11 mouse cellular contexts compared by ENCODE assay signal in the genomic region with DNA sequence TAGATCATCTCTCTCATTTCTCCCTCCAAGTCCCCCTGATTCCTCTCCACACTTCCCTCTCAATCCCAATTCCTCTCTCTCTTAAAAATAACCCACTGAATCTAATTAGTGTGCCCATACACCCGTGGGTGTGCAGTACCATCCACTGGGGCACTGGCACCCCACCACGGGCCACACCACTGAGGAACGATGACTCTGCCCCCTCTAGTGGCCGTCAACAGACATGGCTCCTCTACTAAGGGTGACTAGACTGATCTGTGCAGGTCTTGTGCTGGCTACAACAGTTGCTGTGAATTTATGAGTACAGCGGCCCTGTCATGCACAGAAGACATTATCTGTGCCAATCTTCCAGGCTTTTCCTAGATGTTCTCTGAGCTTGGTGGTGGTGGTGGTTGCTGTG. TPM values are rescaled to one million over a fixed set of nuclear protein-coding genes. Genes with fewer than 3 reads are reported as not detected.
DNase-seq lines count a peak whose midpoint lies in the region; ATAC-seq and TF ChIP-seq lines count a peak whose summit lies in the region.
"Had no signal": no experiment of that assay in that cellular context is flagged by ENCODE, and none has a peak within 500 bp of the region (broad histone marks: within the 10 kb centered on the region; RNA-seq: fewer than 3 reads in every experiment).

No protein-coding gene starts in this region.

- H3ac ChIP-seq in C2C12 (ENCODE audit: control insufficient read depth, insufficient read length, low read depth), result no peak overlapping the region

- TF ChIP-seq CTCF in kidney, adult 2 months (conservative IDR thresholded peaks at IDR 0.05; ENCODE audit: insufficient read depth, insufficient read length, low read depth, low read length), result peak; percentile 62
- TF ChIP-seq CTCF in C2C12 (IDR thresholded peaks at IDR 0.05; ENCODE audit: control insufficient read depth, insufficient read depth, insufficient read length), result peak; percentile 19

- H3K4me3 ChIP-seq in kidney, adult 2 months (ENCODE audit: insufficient read depth, low read depth, low read length), result no peak overlapping the region
- H3K4me3 ChIP-seq in kidney, embryonic 15.5 days (replicated peaks), result no peak overlapping the region
- H3K4me3 ChIP-seq in C2C12 (ENCODE audit: insufficient read depth, poor library complexity, severe bottlenecking), result no peak overlapping the region

- no peak for DNase-seq in kidney, adult 2 months
- DNase-seq in 3T3-L1 (ENCODE audit: low read depth, low spot score), result peak; percentile 47
- peak; percentile 34 for DNase-seq in embryo, embryonic 11 days
- DNase-seq in yolk sac, embryonic 10.5 days (ENCODE audit: low spot score), result no peak
- no peak for DNase-seq in right cerebral cortex, postnatal 14 days
- DNase-seq in adrenal gland, postnatal 36 days, result no peak
- DNase-seq: adrenal gland, postnatal 10 days; heart, postnatal 10 days had no signal

- no peak for ATAC-seq in kidney, embryonic 15.5 days (replicated peaks; ENCODE audit: low FRiP score)

- H3K4me2 ChIP-seq in kidney, embryonic 15.5 days, result no peak overlapping the region

- no peaks in the 10 kb centered on the region for H3K36me3 ChIP-seq in kidney, adult 2 months (ENCODE audit: control insufficient read depth, insufficient read depth, low read length)
- H3K36me3 ChIP-seq in kidney, embryonic 15.5 days, result no peaks in the 10 kb centered on the region
- no peaks in the 10 kb centered on the region for H3K36me3 ChIP-seq in C2C12 (ENCODE audit: control insufficient read depth, insufficient read depth)

- no peaks in the 10 kb centered on the region for H3K27me3 ChIP-seq in kidney, adult 2 months (replicated peaks; ENCODE audit: control insufficient read depth, insufficient read depth, low read length)
- no peaks in the 10 kb centered on the region for H3K27me3 ChIP-seq in kidney, embryonic 15.5 days
- peaks cover 47% of the 10 kb centered on the region for H3K27me3 ChIP-seq in C2C12 (ENCODE audit: control insufficient read depth, insufficient read depth, insufficient read length)

- H3K4me1 ChIP-seq in kidney, adult 2 months (ENCODE audit: control insufficient read depth, insufficient read depth, low read length), result no peaks in the 10 kb centered on the region
- peaks cover 6% of the 10 kb centered on the region; the same call in 1 of the 2 replicates for H3K4me1 ChIP-seq in kidney, embryonic 15.5 days

- 20% methylated on average over 5 of the region's 5 CpGs for WGBS in kidney, adult 2 months
- 33% methylated on average over 5 of the region's 5 CpGs for WGBS in kidney, embryonic 15.5 days

- H3K79me2 ChIP-seq in C2C12 (ENCODE audit: control insufficient read depth, insufficient read depth), result no peaks in the 10 kb centered on the region

- no peaks in the 10 kb centered on the region for H3K9me3 ChIP-seq in kidney, embryonic 15.5 days (replicated peaks)

- H3K9ac ChIP-seq in kidney, embryonic 15.5 days, result no peak overlapping the region

- TF ChIP-seq POLR2A in kidney, adult 2 months (IDR thresholded peaks at IDR 0.05; ENCODE audit: low read depth, low read length), result no peak

- no peak overlapping the region for H3K27ac ChIP-seq in kidney, adult 2 months (ENCODE audit: insufficient read depth, low read depth, low read length)
- H3K27ac ChIP-seq in kidney, embryonic 15.5 days, result no peak overlapping the region

- H3K79me3 ChIP-seq in C2C12 (ENCODE audit: low read depth), result no peaks in the 10 kb centered on the region

TF ChIP-seq in C2C12, 6 proteins besides CTCF, POLR2A, EP300 and RAD21:
- no peak for TF ChIP-seq MYOD1 (IDR thresholded peaks at IDR 0.05; ENCODE audit: control insufficient read depth, insufficient read length, low read depth)
- TF ChIP-seq MAX (IDR thresholded peaks at IDR 0.05), result no peak
- no peak for TF ChIP-seq CEBPB (IDR thresholded peaks at IDR 0.05; ENCODE audit: low read depth)
- no peak for TF ChIP-seq MYOG (IDR thresholded peaks at IDR 0.05; ENCODE audit: control insufficient read depth, extremely low read depth, insufficient read length)
- no peak for TF ChIP-seq USF1 (IDR thresholded peaks at IDR 0.05; ENCODE audit: low read depth)
- TF ChIP-seq FOSL1 (IDR thresholded peaks at IDR 0.05; ENCODE audit: insufficient read depth, low read length, poor library complexity, severe bottlenecking), result no peak
TF ChIP-seq in C2C12: peak in this region for 0.

RNA-seq across cellular contexts. Expression of gene Wfdc12, which starts 1.7 kb away (rescaled TPM):
- not detected in 2 replicates for polyA plus RNA-seq in kidney, adult 2 months (2012; rRNA removed)
- polyA plus RNA-seq in kidney, embryonic 15.5 days (2015; fragmentation: Nextera tagmentation; extraction: Ambion mirVana), result 0.55 TPM in 1 of 2 replicates, not detected in the other
- not detected for polyA plus RNA-seq in C2C12 (2012; fragmentation: generic; extraction: Trizol)
- total RNA-seq in adrenal gland, postnatal 36 days (2021), result 1 to 10 TPM in 1 of 2 experiments, under 1 TPM in 1; 0.43 to 1.4 TPM
- total RNA-seq: adrenal gland, postnatal 10 days; heart, postnatal 10 days; left cerebral cortex, postnatal 10 days had no signal

RNA-seq across cellular contexts. Expression of gene Wfdc5, which starts 6.2 kb away (rescaled TPM):
- not detected in 2 replicates for polyA plus RNA-seq in kidney, adult 2 months (2012; rRNA removed)
- 0.13 TPM in 1 of 2 replicates, not detected in the other for polyA plus RNA-seq in kidney, embryonic 15.5 days (2015; fragmentation: Nextera tagmentation; extraction: Ambion mirVana)
- not detected for polyA plus RNA-seq in C2C12 (2012; fragmentation: generic; extraction: Trizol)
- not detected for total RNA-seq in adrenal gland, postnatal 36 days (2021)
- total RNA-seq: adrenal gland, postnatal 10 days; heart, postnatal 10 days; left cerebral cortex, postnatal 10 days had no signal

RNA-seq across cellular contexts. Expression of gene Wfdc15a, which starts 11.2 kb away (rescaled TPM):
- 0.20 TPM in 1 of 2 replicates, not detected in the other for polyA plus RNA-seq in kidney, adult 2 months (2012; rRNA removed)
- not detected in 2 replicates for polyA plus RNA-seq in kidney, embryonic 15.5 days (2015; fragmentation: Nextera tagmentation; extraction: Ambion mirVana)
- 0.76 TPM for polyA plus RNA-seq in C2C12 (2012; fragmentation: generic; extraction: Trizol)
- total RNA-seq in adrenal gland, postnatal 36 days (2021), result not detected
- total RNA-seq: adrenal gland, postnatal 10 days; heart, postnatal 10 days; left cerebral cortex, postnatal 10 days had no signal

RNA-seq across cellular contexts. Expression of gene Kcns1, which starts 17.8 kb away (rescaled TPM):
- polyA plus RNA-seq in kidney, adult 2 months (2012; rRNA removed), result 0.36 and 0.48 TPM in 2 replicates
- 0.23 and 0.28 TPM in 2 replicates for polyA plus RNA-seq in kidney, embryonic 15.5 days (2015; fragmentation: Nextera tagmentation; extraction: Ambion mirVana)
- polyA plus RNA-seq in C2C12 (2012; fragmentation: generic; extraction: Trizol), result not detected
- not detected for total RNA-seq in adrenal gland, postnatal 36 days (2021)

RNA-seq across cellular contexts. Expression of gene Wfdc15b, which starts 32.7 kb away (rescaled TPM):
- 492 and 557 TPM in 2 replicates for polyA plus RNA-seq in kidney, adult 2 months (2012; rRNA removed)
- 70.1 and 91.1 TPM in 2 replicates for polyA plus RNA-seq in kidney, embryonic 15.5 days (2015; fragmentation: Nextera tagmentation; extraction: Ambion mirVana)
- not detected for polyA plus RNA-seq in C2C12 (2012; fragmentation: generic; extraction: Trizol)
- total RNA-seq in adrenal gland, postnatal 36 days (2021), result not detected
- total RNA-seq: adrenal gland, postnatal 10 days; heart, postnatal 10 days; left cerebral cortex, postnatal 10 days had no signal

Comparison
In these comparisons a context has a peak if more than half of its experiments do, and no peak if none do; other contexts are left out.
1. DNase-seq: peak in 3T3-L1 (single experiment) and embryo, embryonic 11 days (single experiment); none in kidney, adult 2 months (single experiment), yolk sac, embryonic 10.5 days (single experiment), right cerebral cortex, postnatal 14 days (single experiment) and adrenal gland, postnatal 36 days (0 of 2).